Mouse (Mus musculus): ENCODE measurements around the gene Zc3h4. TPM values are rescaled to one million over a fixed set of nuclear protein-coding genes. Genes with fewer than 3 reads are reported as not detected.

Gene Zc3h4
- polyA plus RNA-seq, 1 experiment from 2014 or later: 26.1 TPM

DNA sequence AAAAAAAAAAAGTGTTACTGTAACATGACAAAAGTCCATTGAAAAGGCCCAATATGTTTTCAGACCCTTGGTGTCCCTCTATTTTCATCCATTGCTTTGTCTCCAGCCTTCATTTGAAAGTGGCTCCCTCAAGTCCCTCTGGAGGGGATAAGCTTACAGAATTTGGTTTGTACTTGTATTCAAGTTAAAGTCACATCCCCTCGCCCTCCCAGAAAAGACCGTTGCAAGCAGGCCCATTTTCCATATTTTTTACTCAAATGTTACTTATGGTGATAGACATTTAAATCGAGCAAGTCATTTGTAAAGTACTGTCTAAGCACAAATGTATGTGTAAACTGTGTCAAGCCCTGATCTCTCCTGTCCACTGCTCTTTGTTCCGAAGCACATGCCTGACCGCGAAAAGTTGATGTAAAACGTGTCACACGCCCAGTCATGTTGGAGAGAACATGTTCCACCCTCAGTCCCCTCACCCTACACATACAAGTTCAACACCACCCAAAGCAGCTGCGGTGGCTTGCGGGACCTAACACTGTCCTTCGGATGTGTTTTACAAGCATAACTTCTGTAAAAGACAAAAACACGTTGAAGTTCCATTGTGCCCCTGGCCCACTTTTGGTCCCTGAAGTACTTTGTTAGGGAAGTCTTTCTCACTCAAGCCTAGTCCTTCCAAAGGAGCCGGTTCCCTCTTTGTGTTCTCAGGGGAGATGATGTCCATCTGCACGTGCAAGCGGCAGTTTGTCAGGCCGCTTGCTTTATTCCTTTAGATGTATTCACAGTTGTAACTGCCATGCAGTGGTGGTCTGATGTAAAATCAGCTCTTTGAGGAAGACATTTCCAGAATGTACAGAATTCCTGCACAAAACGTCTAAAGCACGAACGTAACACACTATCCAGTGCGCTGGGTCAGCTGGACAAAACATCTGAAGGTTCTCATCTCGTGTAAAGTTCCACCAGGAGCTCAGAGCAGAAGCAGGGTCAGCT lies 2.5 kb downstream of the Zc3h4 start:
- peak overlapping the region; percentile 91 for H3K4me3 ChIP-seq
- peak overlapping the region; percentile 100 for H3K27ac ChIP-seq
- H3K4me2 ChIP-seq (replicated peaks): peak overlapping the region; percentile 72
- peaks cover 35% of the 10 kb centered on the region for H3K4me1 ChIP-seq
- ATAC-seq (ENCODE audit: insufficient number of reproducible peaks, insufficient read depth, low FRiP score, low TSS enrichment): no peak
- 46% methylated on average over 21 of the region's 21 CpGs for WGBS
- no peaks in the 10 kb centered on the region for H3K9me3 ChIP-seq
- H3K9ac ChIP-seq: peak overlapping the region; percentile 99
- H3K27me3 ChIP-seq: no peaks in the 10 kb centered on the region
- no peaks in the 10 kb centered on the region; the same call in 1 of the 2 replicates for H3K36me3 ChIP-seq

DNA sequence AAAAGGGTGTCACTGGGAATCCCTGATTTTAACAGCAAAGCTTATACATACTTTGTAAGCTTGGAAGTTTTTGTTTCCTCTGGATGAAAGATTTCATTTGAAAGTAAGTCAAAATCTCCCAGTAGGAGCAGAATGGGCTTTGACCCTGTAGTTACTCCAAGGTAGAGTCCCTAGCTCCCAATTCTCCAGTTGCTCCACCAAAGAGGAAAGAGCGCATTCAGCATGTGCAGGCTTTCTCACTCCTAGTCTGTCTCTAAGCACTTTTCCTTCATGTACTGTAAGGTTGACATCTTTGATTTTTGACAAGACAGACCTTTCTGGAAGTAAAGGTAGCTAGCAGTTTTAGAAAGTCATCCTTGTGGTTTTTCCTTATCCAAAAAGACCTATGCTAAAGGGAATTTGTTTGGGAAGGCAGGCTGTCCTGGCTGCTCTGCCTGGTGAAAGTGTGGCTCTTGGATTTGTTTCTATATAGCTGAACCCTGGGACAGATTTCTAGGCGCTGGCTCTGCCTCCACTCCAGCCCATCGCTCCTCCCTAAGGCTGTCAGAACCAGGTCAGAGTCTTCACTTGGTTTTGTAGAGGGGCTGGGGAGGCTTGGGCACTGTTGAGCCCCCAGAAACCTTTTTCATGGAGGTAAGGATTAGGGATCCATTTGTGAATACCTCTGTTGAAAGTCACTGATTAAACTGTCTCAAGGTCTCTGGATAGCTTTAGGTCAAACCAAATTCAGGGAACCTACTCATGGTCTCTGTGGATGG lies 3.8 kb downstream of the Zc3h4 start:
- ATAC-seq (ENCODE audit: insufficient number of reproducible peaks, insufficient read depth, low FRiP score, low TSS enrichment): no peak
- Histone ChIP-seq H3K4me2 (replicated peaks) (peak overlapping the region; percentile 7), H3K27me3 (no peaks in the 10 kb centered on the region), H3K9me3 (no peaks in the 10 kb centered on the region), H3K4me3 (no peak overlapping the region), H3K27ac (peak overlapping the region; percentile 80), H3K4me1 (peaks cover 30% of the 10 kb centered on the region), H3K36me3 (no peaks in the 10 kb centered on the region; the same call in 1 of the 2 replicates), H3K9ac (peak overlapping the region; percentile 33)
- 71% methylated on average over 3 of the region's 3 CpGs for WGBS

DNA sequence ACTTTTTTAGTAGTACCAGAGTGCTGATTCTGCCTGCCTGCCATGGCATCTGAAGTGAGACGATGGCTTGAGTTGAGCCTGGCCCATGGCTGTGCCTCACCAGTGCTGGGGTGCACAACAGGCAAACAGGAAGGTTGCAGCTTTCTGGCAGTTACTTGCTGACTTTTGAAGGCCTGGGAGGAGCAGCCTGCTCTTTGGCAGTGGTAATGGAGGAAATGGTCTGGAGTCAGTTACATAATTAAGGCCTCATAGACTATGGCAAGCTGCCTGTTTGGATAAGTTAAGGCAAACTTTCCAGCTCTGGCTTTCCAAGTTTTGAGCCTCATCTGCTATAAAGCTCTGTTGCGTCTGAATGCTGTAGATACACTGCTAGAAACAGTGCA lies 4.4 kb downstream of the Zc3h4 start:
- H3K4me2 ChIP-seq (replicated peaks): peak overlapping the region; percentile 7
- H3K27me3 ChIP-seq: no peaks in the 10 kb centered on the region
- H3K4me1 ChIP-seq: peaks cover 30% of the 10 kb centered on the region
- H3K9ac ChIP-seq: peak overlapping the region; percentile 33; the same call in 1 of the 2 replicates
- peak overlapping the region; percentile 80 for H3K27ac ChIP-seq
- H3K36me3 ChIP-seq: no peaks in the 10 kb centered on the region; the same call in 1 of the 2 replicates
- H3K9me3 ChIP-seq: no peaks in the 10 kb centered on the region
- 0 out of 2 replicates have a peak overlapping the region, but pooled peaks have one; percentile 12 for H3K4me3 ChIP-seq
- 63% methylated on average over 2 of the region's 2 CpGs for WGBS
- no peak for ATAC-seq (ENCODE audit: insufficient number of reproducible peaks, insufficient read depth, low FRiP score, low TSS enrichment)

DNA sequence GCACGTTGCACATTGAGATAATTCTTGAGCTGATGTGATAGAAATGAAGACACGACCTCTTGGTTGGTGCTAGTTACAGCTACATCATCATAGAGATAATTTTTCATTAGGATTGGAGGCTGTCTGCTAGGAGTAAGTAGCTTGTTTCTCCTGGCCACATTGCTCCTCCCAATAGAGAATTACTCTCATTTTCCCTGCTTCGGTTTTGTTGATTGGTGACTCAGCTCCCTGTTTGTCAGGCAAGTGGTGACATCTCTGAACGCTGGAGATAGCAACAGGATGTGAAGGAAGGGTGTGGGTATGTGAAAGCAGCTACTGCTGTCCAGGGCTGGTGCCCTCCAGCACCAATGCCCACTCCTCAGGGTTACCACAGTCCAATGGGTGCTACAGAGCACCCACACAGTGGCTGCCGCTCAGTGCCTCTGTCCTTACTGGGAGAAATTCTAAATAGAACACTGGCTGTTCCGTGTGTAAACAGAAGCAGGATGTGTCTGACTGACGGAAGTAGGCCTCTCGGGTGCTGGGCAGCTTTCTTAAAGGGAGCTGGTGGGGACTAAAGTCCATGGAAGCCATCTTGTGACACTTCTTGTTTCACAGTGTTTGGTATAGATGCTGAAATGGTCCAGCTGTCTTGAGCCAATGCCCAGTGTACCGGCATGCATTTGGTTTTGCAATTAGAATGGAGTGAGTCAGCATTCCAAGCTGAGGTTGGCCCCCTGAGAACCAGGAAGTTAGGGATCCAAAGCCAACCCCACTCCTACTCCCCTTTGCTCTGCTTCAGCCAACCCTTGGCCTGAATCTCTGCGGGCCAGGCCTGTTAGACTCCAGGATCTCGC lies 5.0 kb downstream of the Zc3h4 start:
- Histone ChIP-seq H3K27me3 (no peaks in the 10 kb centered on the region), H3K4me3 (0 out of 2 replicates have a peak overlapping the region, but pooled peaks have one; percentile 5), H3K36me3 (peaks cover 5% of the 10 kb centered on the region; the same call in 1 of the 2 replicates), H3K9ac (peak overlapping the region; percentile 17; the same call in 1 of the 2 replicates), H3K4me2 (replicated peaks) (peak overlapping the region; percentile 7), H3K9me3 (no peaks in the 10 kb centered on the region), H3K4me1 (peaks cover 30% of the 10 kb centered on the region), H3K27ac (peak overlapping the region; percentile 80)
- 65% methylated on average over 11 of the region's 11 CpGs for WGBS
- ATAC-seq (ENCODE audit: insufficient number of reproducible peaks, insufficient read depth, low FRiP score, low TSS enrichment): no peak

GRCm38 (mm10) chr7:16406978-16407377 lies 6.3 kb downstream of the Zc3h4 start:
- H3K4me3 ChIP-seq: no peak overlapping the region
- no peak overlapping the region for H3K9ac ChIP-seq
- 92% methylated on average over 3 of the region's 3 CpGs for WGBS
- H3K4me1 ChIP-seq: peaks cover 30% of the 10 kb centered on the region
- no peak overlapping the region for H3K4me2 ChIP-seq (replicated peaks)
- H3K27me3 ChIP-seq: no peaks in the 10 kb centered on the region
- no peak for ATAC-seq (ENCODE audit: insufficient number of reproducible peaks, insufficient read depth, low FRiP score, low TSS enrichment)
- no peaks in the 10 kb centered on the region for H3K9me3 ChIP-seq
- H3K36me3 ChIP-seq: peaks cover 15% of the 10 kb centered on the region
- no peak overlapping the region for H3K27ac ChIP-seq

DNA sequence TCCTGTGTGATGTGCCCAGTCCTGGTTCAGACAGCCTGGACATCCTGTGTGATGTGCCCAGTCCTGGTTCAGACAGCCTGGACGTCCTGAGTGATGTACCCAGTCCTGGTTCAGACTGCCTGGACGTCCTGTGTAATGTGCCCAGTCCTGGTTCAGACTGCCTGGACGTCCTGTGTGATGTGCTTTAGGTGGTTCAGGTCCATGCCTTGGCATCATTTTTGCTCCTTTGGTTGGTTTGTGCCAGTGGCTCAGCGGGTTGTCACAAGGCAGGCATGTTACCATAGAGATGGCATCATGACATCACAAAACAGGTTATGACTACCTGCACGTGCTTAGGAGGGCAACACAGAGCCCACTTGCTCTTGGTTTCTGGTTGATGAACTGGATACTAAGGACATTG lies 10.4 kb downstream of the Zc3h4 start:
- ATAC-seq (ENCODE audit: insufficient number of reproducible peaks, insufficient read depth, low FRiP score, low TSS enrichment): no peak
- no peaks in the 10 kb centered on the region for H3K27me3 ChIP-seq

GRCm38 (mm10) chr7:16412220-16412896 lies 11.6 kb downstream of the Zc3h4 start:
- Histone ChIP-seq H3K4me2 (replicated peaks) (no peak overlapping the region), H3K9ac (no peak overlapping the region), H3K36me3 (peaks cover 46% of the 10 kb centered on the region), H3K4me1 (peaks cover 7% of the 10 kb centered on the region), H3K27me3 (no peaks in the 10 kb centered on the region), H3K27ac (peak overlapping the region; percentile 46; the same call in 1 of the 2 replicates), H3K9me3 (no peaks in the 10 kb centered on the region), H3K4me3 (no peak overlapping the region)
- WGBS: 89% methylated on average over 8 of the region's 8 CpGs
- ATAC-seq (ENCODE audit: insufficient number of reproducible peaks, insufficient read depth, low FRiP score, low TSS enrichment): no peak

More for the DNA sequence above, 10.4 kb downstream of the Zc3h4 start:
- Histone ChIP-seq H3K4me2 (replicated peaks) (no peak overlapping the region), H3K9ac (no peak overlapping the region), H3K9me3 (no peaks in the 10 kb centered on the region), H3K4me3 (no peak overlapping the region), H3K4me1 (peaks cover 9% of the 10 kb centered on the region), H3K36me3 (peaks cover 35% of the 10 kb centered on the region), H3K27ac (no peak overlapping the region)
- 90% methylated on average over 5 of the region's 5 CpGs for WGBS

- H3K36me3 ChIP-seq: peaks cover 52% of the 10 kb centered on the region
- no peak for ATAC-seq (ENCODE audit: insufficient number of reproducible peaks, insufficient read depth, low FRiP score, low TSS enrichment)
- H3K9ac ChIP-seq: no peak overlapping the region
- peak overlapping the region; percentile 46; the same call in 1 of the 2 replicates for H3K27ac ChIP-seq
- H3K4me2 ChIP-seq (replicated peaks): no peak overlapping the region
- H3K9me3 ChIP-seq: no peaks in the 10 kb centered on the region
- H3K27me3 ChIP-seq: no peaks in the 10 kb centered on the region
- 70% methylated on average over 2 of the region's 2 CpGs for WGBS
- peaks cover 7% of the 10 kb centered on the region for H3K4me1 ChIP-seq
- H3K4me3 ChIP-seq: no peak overlapping the region
Measured at GRCm38 (mm10) chr7:16412930-16413329, 12.2 kb downstream of the Zc3h4 start.

GRCm38 (mm10) chr7:16415426-16415825 lies 14.7 kb downstream of the Zc3h4 start:
- Histone ChIP-seq H3K4me3 (no peak overlapping the region), H3K9ac (no peak overlapping the region), H3K4me2 (replicated peaks) (no peak overlapping the region), H3K4me1 (peaks cover 7% of the 10 kb centered on the region), H3K27me3 (no peaks in the 10 kb centered on the region), H3K27ac (0 out of 2 replicates have a peak overlapping the region, but pooled peaks have one; percentile 3), H3K36me3 (peaks cover 73% of the 10 kb centered on the region), H3K9me3 (no peaks in the 10 kb centered on the region)
- ATAC-seq (ENCODE audit: insufficient number of reproducible peaks, insufficient read depth, low FRiP score, low TSS enrichment): no peak
- 87% methylated on average over 3 of the region's 3 CpGs for WGBS

DNA sequence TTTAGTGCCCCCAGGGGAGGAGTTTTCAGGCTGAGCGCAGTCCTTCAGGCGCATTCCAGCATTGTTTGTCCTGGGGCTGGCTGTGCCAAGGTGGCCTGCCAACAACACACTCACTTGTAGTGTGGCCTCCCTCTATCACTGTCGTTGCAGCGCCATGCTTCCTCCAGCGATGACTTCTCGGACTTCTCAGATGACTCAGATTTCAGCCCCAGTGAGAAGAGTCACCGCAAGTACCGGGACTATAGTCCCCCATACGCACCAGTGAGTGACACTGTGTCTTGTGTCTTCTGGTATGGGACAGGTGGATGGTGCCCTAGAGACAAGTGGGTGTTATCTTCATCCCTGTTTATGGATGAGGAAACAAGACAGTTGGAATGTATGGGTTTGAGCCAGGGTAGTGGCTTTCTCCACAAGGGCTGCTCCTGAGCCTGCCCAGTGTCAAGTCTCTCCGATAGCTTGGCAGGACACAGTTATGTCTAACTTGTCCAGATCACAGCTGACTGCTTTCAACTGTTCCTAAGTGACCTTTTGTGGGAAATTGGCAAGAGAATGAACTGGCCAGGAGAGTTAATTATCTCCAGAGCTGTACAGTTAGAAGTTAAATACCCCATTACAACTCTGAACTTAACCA lies 16.5 kb downstream of the Zc3h4 start:
- H3K27me3 ChIP-seq: no peaks in the 10 kb centered on the region
- no peak for ATAC-seq (ENCODE audit: insufficient number of reproducible peaks, insufficient read depth, low FRiP score, low TSS enrichment)
- peaks cover 7% of the 10 kb centered on the region for H3K4me1 ChIP-seq
- no peak overlapping the region for H3K27ac ChIP-seq
- H3K9ac ChIP-seq: no peak overlapping the region
- no peak overlapping the region for H3K4me2 ChIP-seq (replicated peaks)
- H3K36me3 ChIP-seq: peaks cover 76% of the 10 kb centered on the region
- H3K4me3 ChIP-seq: no peak overlapping the region
- WGBS: 91% methylated on average over 10 of the region's 10 CpGs
- H3K9me3 ChIP-seq: no peaks in the 10 kb centered on the region
